Mouse (Mus musculus): ENCODE results near the gene Foxn3.

- TF ChIP-seq CTCF (IDR thresholded peaks at IDR 0.05; ENCODE audit: borderline replicate concordance, insufficient read depth, low read depth, low read length): no peak
- TF ChIP-seq POLR2A (IDR thresholded peaks at IDR 0.05; ENCODE audit: borderline replicate concordance, insufficient read depth, low read length): no peak
Measured at GRCm38 (mm10) chr12:99471431-99471830, 92.0 kb downstream of the Foxn3 start.

Measured in cerebellum, adult 2 months (tissue).